Mouse (Mus musculus): Measurements from ENCODE around the gene Svop. TPM values are rescaled to one million over a fixed set of nuclear protein-coding genes. Genes with fewer than 3 reads are reported as not detected.

Gene Svop
- total and polyA plus RNA-seq, 3 experiments: not detected

- no peak for DNase-seq (ENCODE audit: low read depth, low spot score)
Measured at GRCm38 (mm10) chr5:113981171-113981570, 110.2 kb downstream of the Svop start.

GRCm38 (mm10) chr5:113980511-113980910 is 110.9 kb downstream of the Svop start:
- Histone ChIP-seq H3K4me3 (ENCODE audit: control insufficient read depth in 1 of 2, insufficient read depth in 1 of 2, low read depth in 2 of 2, low read length in 2 of 2) (no peak overlapping the region), H3K27ac (ENCODE audit: control insufficient read depth, low read depth, low read length) (no peak overlapping the region), H3K9ac (ENCODE audit: control insufficient read depth, low read depth, low read length, poor library complexity, severe bottlenecking) (no peak overlapping the region), H3K27me3 (ENCODE audit: control insufficient read depth in 1 of 2, insufficient read depth in 2 of 2, low read length in 2 of 2) (no peaks in the 10 kb centered on the region), H3K4me1 (ENCODE audit: control insufficient read depth in 1 of 2, insufficient read depth in 2 of 2, low read length in 2 of 2) (peaks cover 11 to 24% of the 10 kb centered on the region in 2 experiments), H3K9me3 (replicated peaks; ENCODE audit: insufficient read depth, low read length) (no peaks in the 10 kb centered on the region), H3K36me3 (ENCODE audit: control insufficient read depth in 1 of 2, insufficient read depth in 2 of 2, low read length in 2 of 2) (peaks cover 0 to 4% of the 10 kb centered on the region in 2 experiments; a peak in 2 of 4 replicates), H3K79me2 (ENCODE audit: control insufficient read depth, insufficient read depth, low read length, poor library complexity) (no peaks in the 10 kb centered on the region)
- peak; percentile 22 for DNase-seq (ENCODE audit: low read depth, low spot score)
- no peak for TF ChIP-seq UBTF (IDR thresholded peaks at IDR 0.05; ENCODE audit: borderline replicate concordance, insufficient read depth, low read depth, low read length)
- TF ChIP-seq GABPA (IDR thresholded peaks at IDR 0.05; ENCODE audit: low read depth, low read length): no peak
- no peak for TF ChIP-seq MYC (IDR thresholded peaks at IDR 0.05; ENCODE audit: low read depth, low read length)
- no peak for TF ChIP-seq MEF2A (IDR thresholded peaks at IDR 0.05; ENCODE audit: extremely low read depth, insufficient replicate concordance, low read depth, low read length, poor library complexity, severe bottlenecking)
- TF ChIP-seq BHLHE40 (IDR thresholded peaks at IDR 0.05; ENCODE audit: borderline replicate concordance, low read depth, low read length): no peak
- TF ChIP-seq USF1 (IDR thresholded peaks at IDR 0.05; ENCODE audit: low read depth, low read length): no peak
- no peak for TF ChIP-seq USF2 (IDR thresholded peaks at IDR 0.05; ENCODE audit: borderline replicate concordance in 1 of 2, insufficient read depth in 1 of 2, low read depth in 1 of 2, low read length in 2 of 2)
- peak; percentile 41; the same call in 1 of the 2 replicates for TF ChIP-seq TAL1 (IDR thresholded peaks at IDR 0.05; ENCODE audit: low read length)
- TF ChIP-seq ELF1 (IDR thresholded peaks at IDR 0.05; ENCODE audit: low read depth, low read length): no peak
- TF ChIP-seq TCF12 (IDR thresholded peaks at IDR 0.05; ENCODE audit: low read depth, low read length): peak; percentile 62
- TF ChIP-seq EP300 (IDR thresholded peaks at IDR 0.05; ENCODE audit: low read depth in 1 of 2, low read length in 2 of 2): peak; percentile 28 to 34; a peak in 1 of 4 replicates
- no peak for TF ChIP-seq CHD2 (IDR thresholded peaks at IDR 0.05; ENCODE audit: low read length)
- no peak for TF ChIP-seq MAX (IDR thresholded peaks at IDR 0.05; ENCODE audit: low read length)
- TF ChIP-seq GATA1 (IDR thresholded peaks at IDR 0.05; ENCODE audit: low read depth, low read length): 0 out of 2 replicates have a peak, but pooled peaks have one; percentile 6
- 0 out of 2 replicates have a peak, but pooled peaks have one; percentile 28 for TF ChIP-seq SIN3A (IDR thresholded peaks at IDR 0.05; ENCODE audit: low read length)
- TF ChIP-seq RCOR1 (IDR thresholded peaks at IDR 0.05; ENCODE audit: low read depth, low read length): no peak
- TF ChIP-seq ZNF384 (IDR thresholded peaks at IDR 0.05; ENCODE audit: low read depth, low read length): no peak
- TF ChIP-seq MYB (IDR thresholded peaks at IDR 0.05; ENCODE audit: low read depth, low read length): no peak
- TF ChIP-seq ETS1 (IDR thresholded peaks at IDR 0.05; ENCODE audit: low read depth, low read length): peak; percentile 62

More at GRCm38 (mm10) chr5:113981171-113981570, 110.2 kb downstream of the Svop start:
- no peak for TF ChIP-seq TCF12 (IDR thresholded peaks at IDR 0.05; ENCODE audit: low read depth, low read length)
- TF ChIP-seq MEF2A (IDR thresholded peaks at IDR 0.05; ENCODE audit: extremely low read depth, insufficient replicate concordance, low read depth, low read length, poor library complexity, severe bottlenecking): no peak
- TF ChIP-seq EP300 (IDR thresholded peaks at IDR 0.05; ENCODE audit: low read depth in 1 of 2, low read length in 2 of 2): no peak
- TF ChIP-seq USF1 (IDR thresholded peaks at IDR 0.05; ENCODE audit: low read depth, low read length): no peak
- no peak for TF ChIP-seq HCFC1 (IDR thresholded peaks at IDR 0.05; ENCODE audit: low read depth, low read length)
- no peak for TF ChIP-seq MXI1 (IDR thresholded peaks at IDR 0.05; ENCODE audit: low read depth, low read length)
- no peak for TF ChIP-seq MYC (IDR thresholded peaks at IDR 0.05; ENCODE audit: low read depth, low read length)
- TF ChIP-seq ZMIZ1 (IDR thresholded peaks at IDR 0.05; ENCODE audit: low read depth, low read length): no peak
- TF ChIP-seq MAFK (IDR thresholded peaks at IDR 0.05; ENCODE audit: borderline replicate concordance, low read depth, low read length): no peak
- no peak for TF ChIP-seq TAL1 (IDR thresholded peaks at IDR 0.05; ENCODE audit: low read length)
- no peak for TF ChIP-seq TBP (IDR thresholded peaks at IDR 0.05; ENCODE audit: low read depth, low read length)
- no peak for TF ChIP-seq RCOR1 (IDR thresholded peaks at IDR 0.05; ENCODE audit: low read depth, low read length)
- TF ChIP-seq ZNF384 (IDR thresholded peaks at IDR 0.05; ENCODE audit: low read depth, low read length): no peak
- no peak for TF ChIP-seq CHD1 (IDR thresholded peaks at IDR 0.05; ENCODE audit: low read depth, low read length)
- no peak for TF ChIP-seq BHLHE40 (IDR thresholded peaks at IDR 0.05; ENCODE audit: borderline replicate concordance, low read depth, low read length)
- peaks cover 17 to 28% of the 10 kb centered on the region in 2 experiments for H3K4me1 ChIP-seq (ENCODE audit: control insufficient read depth in 1 of 2, insufficient read depth in 2 of 2, low read length in 2 of 2)
- H3K9me3 ChIP-seq (replicated peaks; ENCODE audit: insufficient read depth, low read length): no peaks in the 10 kb centered on the region
- no peaks in the 10 kb centered on the region for H3K79me2 ChIP-seq (ENCODE audit: control insufficient read depth, insufficient read depth, low read length, poor library complexity)
- no peaks in the 10 kb centered on the region for H3K27me3 ChIP-seq (ENCODE audit: control insufficient read depth in 1 of 2, insufficient read depth in 2 of 2, low read length in 2 of 2)
- H3K27ac ChIP-seq (ENCODE audit: control insufficient read depth, low read depth, low read length): no peak overlapping the region
- H3K4me3 ChIP-seq (ENCODE audit: control insufficient read depth in 1 of 2, insufficient read depth in 1 of 2, low read depth in 2 of 2, low read length in 2 of 2): no peak overlapping the region
- H3K36me3 ChIP-seq (ENCODE audit: control insufficient read depth in 1 of 2, insufficient read depth in 2 of 2, low read length in 2 of 2): peaks cover 0 to 4% of the 10 kb centered on the region in 2 experiments; a peak in 2 of 4 replicates
- no peak overlapping the region for H3K9ac ChIP-seq (ENCODE audit: control insufficient read depth, low read depth, low read length, poor library complexity, severe bottlenecking)
